Mouse (Mus musculus) megakaryocyte, embryonic 14.5 days (primary cell): ENCODE measurements around the gene Cdk4.

Experiments
- FLI1 ChIP-seq: IDR thresholded peaks from 2 replicates; pipeline ENCODE4 v1.6.1; 2012; ENCODE audit warnings: low read length, inconsistent platforms, mixed read lengths
- GATA1 ChIP-seq: IDR thresholded peaks from 3 replicates; pipeline ENCODE4 v1.6.1; 2012; ENCODE audit warnings: mixed read lengths, low read length, inconsistent platforms, borderline replicate concordance

GRCm38 (mm10) chr10:127055406-127055805, 7.9 kb upstream of the Cdk4 start:
- TF ChIP-seq GATA1 (no peak), FLI1 (no peak)
